Mouse (Mus musculus) left cerebral cortex, adult 2 months (tissue): ENCODE results near the gene Gm49325. TPM values are rescaled to one million over a fixed set of nuclear protein-coding genes. Genes with fewer than 3 reads are reported as not detected.

ENCODE experiments used
- DNase-seq, 2 experiments: peaks; one replicate each; pipeline ENCODE4 v3.0.0; 2021 to 2022; ENCODE audit warnings: low spot score in 2 of 2, mixed read lengths in 1 of 2; ENCODE audit errors: extremely low spot score in 1 of 2
- H3K27ac ChIP-seq: fragments of 200-600 bp; 2 replicates; pipeline ENCODE4 v1.8.1; 2022
- H3K4me3 ChIP-seq: fragments of 200-600 bp; 2 replicates; pipeline ENCODE4 v1.8.1; 2022
- CTCF ChIP-seq: fragments of 200-600 bp; IDR thresholded peaks from 2 replicates; pipeline ENCODE4 v1.8.1; 2022; ENCODE audit warnings: antibody characterized with exemption, mild to moderate bottlenecking, moderate library complexity
- intact Hi-C: fragments of 180-260 bp; cut with DNase I; formaldehyde crosslinking; loops from one replicate; pipeline ENCODE4 v1.15.1; 2025
- total RNA-seq, 2 experiments: library from RNA; stranded (reverse); gene quantifications; 2 replicates each; pipeline ENCODE4 v1.2.3; 2021

Gene Gm49325
- total RNA-seq, 2 experiments from 2014 or later = 2.0 to 5.3 TPM

GRCm38 (mm10) chr10:77591546-77591945, 14.5 kb upstream of the Gm49325 start:
- DNase-seq = peak; percentile 59 to 74
- H3K27ac ChIP-seq = peak overlapping the region; percentile 72
- intact Hi-C loops = loop anchor here (1.0 to 10.0 kb wide), 2 partner anchors 15 to 167 kb away; partner anchors contain the start of genes Gm49325 and Sumo3
- no peak overlapping the region for H3K4me3 ChIP-seq
- no peak for TF ChIP-seq CTCF

DNA sequence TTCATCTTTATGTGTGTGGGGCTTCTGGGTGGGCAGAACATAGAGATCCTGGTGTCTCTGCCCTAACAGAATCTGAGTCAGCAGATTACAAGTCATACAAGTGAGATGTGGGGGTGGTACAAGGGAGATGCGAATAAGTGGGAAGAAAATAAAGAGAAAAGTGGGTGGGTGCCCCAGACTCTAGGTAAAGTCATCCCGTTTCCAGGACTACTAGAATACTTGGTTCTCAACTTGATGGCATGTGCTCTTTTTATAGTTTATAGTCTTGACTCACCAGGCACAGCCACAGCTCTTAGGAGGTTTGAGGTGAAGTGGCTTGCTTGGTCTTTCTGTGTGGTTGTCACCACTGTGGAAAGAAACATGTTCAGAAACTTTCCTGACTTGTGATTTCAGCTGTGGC, 9.9 kb upstream of the Gm49325 start:
- Histone ChIP-seq H3K27ac (peak overlapping the region; percentile 36; the same call in 1 of the 2 replicates), H3K4me3 (no peak overlapping the region)
- TF ChIP-seq CTCF = no peak
- intact Hi-C loops = loop anchor here (10.0 kb wide), 1 partner anchor 171 kb away; no protein-coding TSS in a partner anchor
- no peak for DNase-seq

DNA sequence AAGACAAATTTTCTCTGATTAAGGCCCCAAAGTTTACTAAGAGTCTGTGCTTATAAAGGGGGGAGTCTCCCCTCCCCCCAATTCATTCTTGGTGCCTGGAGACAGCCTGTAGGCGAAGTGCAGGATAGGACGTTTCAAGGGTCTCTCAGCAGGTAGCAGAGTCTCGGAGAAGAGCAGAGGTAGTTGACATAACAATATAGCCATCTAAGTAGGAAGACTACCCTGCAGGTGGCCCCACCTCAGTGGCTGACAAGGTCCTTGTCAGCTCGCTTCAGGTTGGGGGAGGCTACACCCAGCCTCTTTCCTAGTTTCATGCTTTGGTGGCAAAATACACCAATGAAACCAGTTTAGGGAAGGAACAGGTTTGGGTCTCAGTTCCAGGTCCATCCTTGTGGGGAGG, 3.0 kb upstream of the Gm49325 start:
- no peak overlapping the region for H3K27ac ChIP-seq
- H3K4me3 ChIP-seq = no peak overlapping the region
- TF ChIP-seq CTCF = no peak
- DNase-seq = no peak
- intact Hi-C loops = no loop called here

- Histone ChIP-seq H3K4me3 (no peak overlapping the region), H3K27ac (no peak overlapping the region)
- DNase-seq = no peak
- TF ChIP-seq CTCF = peak; percentile 49
- intact Hi-C loops = no loop called here
Observed at GRCm38 (mm10) chr10:77604111-77604510, 1.9 kb upstream of the Gm49325 start.

DNA sequence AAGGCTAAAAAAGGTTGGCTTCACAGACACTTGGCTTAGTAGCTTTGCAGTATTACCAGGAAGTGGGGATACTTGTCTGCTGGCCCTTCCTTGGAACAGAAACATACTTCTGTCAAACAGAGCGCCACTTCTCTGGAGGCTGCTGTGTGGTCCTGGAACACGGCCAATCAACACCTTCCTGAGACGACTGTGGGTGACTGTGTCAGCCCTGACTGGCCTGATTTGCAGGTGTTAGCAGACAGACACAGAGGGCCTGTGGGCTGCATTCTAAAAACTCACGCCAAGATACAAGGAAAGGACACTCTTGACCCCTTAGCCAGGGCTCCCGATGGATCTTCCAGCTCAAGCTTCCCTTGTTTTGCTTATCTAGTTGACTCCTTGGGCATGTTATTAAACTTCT, 1.0 kb upstream of the Gm49325 start:
- H3K4me3 ChIP-seq = no peak overlapping the region
- no peak for DNase-seq
- intact Hi-C loops = no loop called here
- no peak for TF ChIP-seq CTCF
- H3K27ac ChIP-seq = no peak overlapping the region

GRCm38 (mm10) chr10:77605368-77605767, 629 bp upstream of the Gm49325 start:
- intact Hi-C loops = no loop called here
- peak; percentile 54 for TF ChIP-seq CTCF
- Histone ChIP-seq H3K4me3 (peak overlapping the region; percentile 94; the same call in 1 of the 2 replicates), H3K27ac (peak overlapping the region; percentile 96)
- no peak for DNase-seq

GRCm38 (mm10) chr10:77606855-77607254, 858 bp downstream of the Gm49325 start:
- intact Hi-C loops = loop anchor here (1.0 kb wide), 1 partner anchor 16 kb away; no protein-coding TSS in a partner anchor
- no peak for DNase-seq
- H3K27ac ChIP-seq = peak overlapping the region; percentile 96
- H3K4me3 ChIP-seq = peak overlapping the region; percentile 94
- no peak for TF ChIP-seq CTCF

GRCm38 (mm10) chr10:77607441-77607840, 1.4 kb downstream of the Gm49325 start:
- no peak for TF ChIP-seq CTCF
- H3K27ac ChIP-seq = no peak overlapping the region
- peak overlapping the region; percentile 13; the same call in 1 of the 2 replicates for H3K4me3 ChIP-seq
- intact Hi-C loops = no loop called here
- DNase-seq = no peak

GRCm38 (mm10) chr10:77608589-77608988, 2.6 kb downstream of the Gm49325 start:
- Histone ChIP-seq H3K27ac (peak overlapping the region; percentile 70), H3K4me3 (no peak overlapping the region)
- intact Hi-C loops = no loop called here
- TF ChIP-seq CTCF = no peak
- DNase-seq = no peak

DNA sequence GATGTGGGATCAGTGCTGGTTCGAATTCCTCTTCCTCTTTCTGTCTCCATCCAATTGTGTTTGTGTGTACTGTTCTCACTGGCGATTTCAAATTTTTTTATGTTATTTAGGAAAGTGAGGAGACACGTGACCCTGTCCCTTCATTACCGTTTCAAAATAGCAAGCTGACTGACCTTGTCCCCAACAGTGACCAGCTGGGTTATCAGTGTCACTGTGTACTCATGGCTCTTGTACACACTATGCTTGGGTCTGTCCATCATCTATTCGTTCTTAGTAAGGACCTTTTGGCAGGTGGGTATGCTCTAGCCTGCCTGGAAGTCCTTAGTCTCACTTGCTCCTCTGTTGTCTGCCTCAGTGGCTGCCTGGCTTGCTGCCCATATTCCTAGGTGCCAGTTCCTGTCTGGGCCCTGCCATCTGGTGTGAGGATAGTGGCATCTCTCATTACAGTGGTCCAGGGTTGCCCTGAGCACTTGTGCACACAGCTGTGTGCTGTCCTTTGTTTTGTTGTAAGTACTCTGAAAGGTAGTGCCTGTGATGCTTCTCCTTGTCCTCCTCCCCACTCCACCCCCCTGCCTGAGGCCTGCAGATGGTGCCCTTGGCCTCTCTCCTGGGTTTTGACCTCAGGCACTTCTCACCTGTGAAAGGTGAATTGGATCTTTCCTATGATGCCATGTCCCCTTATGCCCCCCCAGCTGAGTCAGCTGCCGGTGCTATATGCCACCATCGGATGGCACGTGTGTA, 4.4 kb downstream of the Gm49325 start:
- no peak overlapping the region for H3K27ac ChIP-seq
- H3K4me3 ChIP-seq = no peak overlapping the region
- no peak for TF ChIP-seq CTCF
- intact Hi-C loops = no loop called here
- no peak for DNase-seq

DNA sequence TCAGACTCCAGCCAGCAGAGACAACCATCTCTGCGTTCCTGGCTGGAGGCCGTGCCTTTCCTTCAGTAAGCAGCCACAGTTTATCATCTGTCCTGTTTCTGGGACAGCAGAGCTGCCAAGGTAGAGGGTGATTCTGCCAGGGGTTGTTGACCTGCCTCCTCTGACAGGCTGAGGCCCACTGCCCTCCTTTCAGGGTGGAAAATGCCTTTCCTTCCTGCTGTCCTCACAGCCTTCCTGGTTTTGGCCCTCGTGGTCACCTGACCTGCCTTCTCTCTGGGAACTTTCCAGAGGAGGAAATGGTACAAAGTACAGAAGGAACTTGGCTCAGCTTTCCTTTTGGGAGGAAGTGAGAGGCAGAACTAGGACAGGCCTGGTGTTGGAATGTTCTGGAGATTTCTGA, 7.4 kb downstream of the Gm49325 start:
- DNase-seq = no peak
- H3K27ac ChIP-seq = peak overlapping the region; percentile 67
- intact Hi-C loops = no loop called here
- no peak overlapping the region for H3K4me3 ChIP-seq
- no peak for TF ChIP-seq CTCF

- intact Hi-C loops = no loop called here
- no peak overlapping the region for H3K4me3 ChIP-seq
- no peak for DNase-seq
- no peak overlapping the region for H3K27ac ChIP-seq
- TF ChIP-seq CTCF = no peak
Observed at GRCm38 (mm10) chr10:77615647-77616046, 9.7 kb downstream of the Gm49325 start.

- no peak for DNase-seq
- H3K4me3 ChIP-seq = no peak overlapping the region
- H3K27ac ChIP-seq = no peak overlapping the region
- TF ChIP-seq CTCF = no peak; the same call in none of the 2 replicates
- intact Hi-C loops = no loop called here
Observed at GRCm38 (mm10) chr10:77616166-77616565, 10.2 kb downstream of the Gm49325 start.
